Mouse (Mus musculus) C2C12 (cell line): ENCODE measurements around the gene Espl1.

Source experiments
- CEBPB ChIP-seq: IDR thresholded peaks from one replicate; pipeline ENCODE4 v1.6.1; 2011; ENCODE audit warnings: low read depth, mild to moderate bottlenecking, control low read depth, moderate library complexity
- CTCF ChIP-seq: IDR thresholded peaks from one replicate; pipeline ENCODE4 v1.5.1; 2011; ENCODE audit not compliant: control insufficient read depth, insufficient read depth, insufficient read length
- FOSL1 ChIP-seq: IDR thresholded peaks from one replicate; pipeline ENCODE4 v1.8.0; 2011; ENCODE audit warnings: mild to moderate bottlenecking, low read length; ENCODE audit not compliant: poor library complexity, insufficient read depth, severe bottlenecking
- MAX ChIP-seq: IDR thresholded peaks from one replicate; pipeline ENCODE4 v1.6.1; 2011; ENCODE audit warnings: mild to moderate bottlenecking, control low read depth
- MYOD1 ChIP-seq: IDR thresholded peaks from one replicate; pipeline ENCODE4 v1.6.1; 2011; ENCODE audit warnings: low read depth; ENCODE audit not compliant: control insufficient read depth, insufficient read length
- MYOG ChIP-seq: IDR thresholded peaks from one replicate; pipeline ENCODE4 v1.6.1; 2011; ENCODE audit not compliant: control insufficient read depth, insufficient read length; ENCODE audit errors: extremely low read depth
- USF1 ChIP-seq: IDR thresholded peaks from one replicate; pipeline ENCODE4 v1.6.1; 2011; ENCODE audit warnings: low read depth, mild to moderate bottlenecking, control low read depth, moderate library complexity

DNA sequence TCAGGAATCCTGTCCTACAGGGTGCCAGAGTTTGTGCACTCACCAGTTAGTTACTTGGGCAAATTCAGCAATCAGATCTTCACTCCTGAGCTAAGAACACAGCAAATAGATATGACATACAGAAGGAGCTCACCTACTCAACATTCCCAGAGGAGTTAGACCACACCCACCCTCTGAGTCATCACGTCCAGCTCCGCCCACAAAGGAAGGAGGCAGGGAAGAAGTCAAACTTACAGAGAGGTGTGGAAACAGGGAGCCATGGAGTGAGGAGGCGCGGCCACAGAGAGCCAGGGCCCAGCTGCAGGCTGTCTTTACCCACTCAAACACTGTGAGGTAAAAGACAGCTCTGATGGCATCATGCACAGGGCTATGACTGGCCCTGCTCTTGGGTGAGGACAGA lies 50.4 kb downstream of the Espl1 start:
- no peak for TF ChIP-seq CTCF
- TF ChIP-seq USF1 = no peak
- no peak for TF ChIP-seq CEBPB
- TF ChIP-seq MAX = no peak
- TF ChIP-seq MYOG = no peak
- no peak for TF ChIP-seq FOSL1
- no peak for TF ChIP-seq MYOD1
